Comparison of ENCODE assay signal across 8 mouse cellular contexts in genomic region chr14:19905615-19906014, GRCm38 (mm10).
DNase-seq lines count a peak whose midpoint lies in the region; ATAC-seq and TF ChIP-seq lines count a peak whose summit lies in the region.
"Had no signal": no experiment of that assay in that cellular context is flagged by ENCODE, and none has a peak within 500 bp of the region (broad histone marks: within the 10 kb centered on the region; RNA-seq: fewer than 3 reads in every experiment).

No protein-coding gene starts in this region.

- H3K27me3 ChIP-seq in intestine, postnatal 0 days (replicated peaks; ENCODE audit: control insufficient read depth, insufficient read depth, low read length) = no peaks in the 10 kb centered on the region
- H3K27me3 ChIP-seq in neural tube, embryonic 15.5 days (replicated peaks) = no peaks in the 10 kb centered on the region
- H3K27me3 ChIP-seq: liver, embryonic 15.5 days had no signal

- TF ChIP-seq CTCF in intestine, postnatal 0 days (IDR thresholded peaks at IDR 0.05; ENCODE audit: low read depth) = no peak

- no peaks in the 10 kb centered on the region for H3K9me3 ChIP-seq in intestine, postnatal 0 days (ENCODE audit: control insufficient read depth)
- H3K9me3 ChIP-seq in neural tube, embryonic 15.5 days (replicated peaks) = no peaks in the 10 kb centered on the region
- H3K9me3 ChIP-seq: liver, embryonic 15.5 days had no signal

- H3K9ac ChIP-seq in intestine, postnatal 0 days (ENCODE audit: low read depth, low read length) = no peak overlapping the region
- no peak overlapping the region for H3K9ac ChIP-seq in neural tube, embryonic 15.5 days (replicated peaks)
- H3K9ac ChIP-seq: liver, embryonic 15.5 days had no signal

- peak; percentile 46 for DNase-seq in adrenal gland, adult 2 months
- peak; percentile 92 for DNase-seq in cerebellum, adult 11-12 months
- peak; percentile 60 to 61 for DNase-seq in frontal cortex, postnatal 36 days (ENCODE audit: low spot score in 2 of 2)
- DNase-seq in left cerebral cortex, postnatal 14 days (ENCODE audit: low spot score in 2 of 2) = peak; percentile 73 to 87

- H3K36me3 ChIP-seq in intestine, postnatal 0 days (ENCODE audit: control insufficient read depth, insufficient read depth) = no peaks in the 10 kb centered on the region
- H3K36me3 ChIP-seq in neural tube, embryonic 15.5 days = peaks cover 3% of the 10 kb centered on the region; the same call in 1 of the 2 replicates
- H3K36me3 ChIP-seq: liver, embryonic 15.5 days had no signal

- no peak overlapping the region for H3K4me3 ChIP-seq in intestine, postnatal 0 days (ENCODE audit: low read depth, low read length)
- H3K4me3 ChIP-seq in neural tube, embryonic 15.5 days (replicated peaks) = no peak overlapping the region
- H3K4me3 ChIP-seq: liver, embryonic 15.5 days had no signal

- no peak for ATAC-seq in intestine, postnatal 0 days
- peak; percentile 71 for ATAC-seq in neural tube, embryonic 15.5 days (ENCODE audit: low FRiP score)
- ATAC-seq in erythroblast, adult 5-6 weeks (replicated peaks; ENCODE audit: low FRiP score, poor library complexity, severe bottlenecking) = no peak

- H3K4me2 ChIP-seq in intestine, postnatal 0 days (replicated peaks; ENCODE audit: low read depth) = no peak overlapping the region
- no peak overlapping the region for H3K4me2 ChIP-seq in neural tube, embryonic 15.5 days
- H3K4me2 ChIP-seq: liver, embryonic 15.5 days had no signal

- WGBS in intestine, postnatal 0 days = 66% methylated on average over 5 of the region's 5 CpGs
- 38% methylated on average over 5 of the region's 5 CpGs for WGBS in neural tube, embryonic 15.5 days

- intact Hi-C loops in left cerebral cortex, postnatal 14 days (cut with DNase I) = no loop called here

- no peaks in the 10 kb centered on the region for H3K4me1 ChIP-seq in intestine, postnatal 0 days (replicated peaks; ENCODE audit: control insufficient read depth, insufficient read depth, low read length)
- H3K4me1 ChIP-seq in neural tube, embryonic 15.5 days = peaks cover 24% of the 10 kb centered on the region
- H3K4me1 ChIP-seq: liver, embryonic 15.5 days had no signal

- H3K27ac ChIP-seq in intestine, postnatal 0 days (ENCODE audit: low read depth, low read length) = 0 out of 2 replicates have a peak overlapping the region, but pooled peaks have one; percentile 8
- H3K27ac ChIP-seq in neural tube, embryonic 15.5 days (replicated peaks) = peak overlapping the region; percentile 35
- H3K27ac ChIP-seq: liver, embryonic 15.5 days had no signal
